Mouse (Mus musculus) B cell, adult 67 days (primary cell): ENCODE measurements around the gene Zdhhc22. TPM values are rescaled to one million over a fixed set of nuclear protein-coding genes. Genes with fewer than 3 reads are reported as not detected.

Experiments
- total RNA-seq, 2 experiments: library from RNA; stranded (reverse); gene quantifications; 4 replicates each; pipeline ENCODE4 v1.2.4; 2023

Zdhhc22 gene
- total RNA-seq: not detected

DNA sequence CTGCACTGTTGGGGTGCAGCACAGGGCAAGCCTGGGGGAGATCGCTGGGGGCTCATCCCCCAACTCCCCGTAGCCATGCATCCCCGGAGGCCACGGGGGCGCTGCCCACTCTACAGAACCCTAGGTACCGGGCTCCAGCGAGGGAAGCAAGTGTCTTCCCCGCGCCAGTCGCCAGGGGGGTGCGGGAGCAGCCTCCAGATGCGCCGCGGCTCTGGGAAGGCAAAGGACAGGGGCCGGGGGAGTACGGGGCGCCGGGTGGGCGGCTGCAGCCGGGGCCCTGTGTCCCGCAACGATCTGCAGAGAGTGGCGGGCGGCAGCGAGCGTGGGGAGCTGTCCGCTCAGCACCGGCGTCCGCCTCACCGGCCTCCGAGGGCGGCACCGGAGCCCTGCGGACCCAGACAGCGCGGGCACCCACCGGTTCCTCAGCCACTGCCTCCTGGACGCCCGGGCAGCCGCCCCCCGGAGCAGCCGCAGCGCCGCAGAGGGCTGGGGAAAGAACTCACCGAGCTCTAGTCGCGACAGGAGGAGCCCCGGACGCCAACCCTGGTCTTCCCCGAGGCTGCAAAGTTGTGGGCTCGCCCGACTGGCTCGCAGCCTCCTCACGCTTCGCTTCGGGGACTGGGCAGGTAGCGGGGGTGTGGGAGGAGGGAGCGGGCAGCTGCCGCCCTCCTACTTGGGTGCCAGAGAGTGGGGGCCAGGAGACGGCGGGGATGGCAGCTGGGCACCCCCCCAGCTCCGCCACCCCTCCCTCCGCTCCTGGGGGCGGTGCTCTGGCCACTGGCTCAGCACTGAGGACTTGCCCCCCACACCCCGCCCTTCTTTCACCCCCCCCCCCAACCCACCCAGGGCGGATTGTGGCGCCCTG, at the start of gene Zdhhc22:
Gene Zdhhc22 (minus strand): TSS at position 541 of the 865 bp plus-strand sequence.

GRCm38 (mm10) chr12:87021040-87021439, 30.8 kb upstream of the Zdhhc22 start, which contains the start of gene Tmem63c:
Tmem63c (plus strand) TSS chr12:87021340.

DNA sequence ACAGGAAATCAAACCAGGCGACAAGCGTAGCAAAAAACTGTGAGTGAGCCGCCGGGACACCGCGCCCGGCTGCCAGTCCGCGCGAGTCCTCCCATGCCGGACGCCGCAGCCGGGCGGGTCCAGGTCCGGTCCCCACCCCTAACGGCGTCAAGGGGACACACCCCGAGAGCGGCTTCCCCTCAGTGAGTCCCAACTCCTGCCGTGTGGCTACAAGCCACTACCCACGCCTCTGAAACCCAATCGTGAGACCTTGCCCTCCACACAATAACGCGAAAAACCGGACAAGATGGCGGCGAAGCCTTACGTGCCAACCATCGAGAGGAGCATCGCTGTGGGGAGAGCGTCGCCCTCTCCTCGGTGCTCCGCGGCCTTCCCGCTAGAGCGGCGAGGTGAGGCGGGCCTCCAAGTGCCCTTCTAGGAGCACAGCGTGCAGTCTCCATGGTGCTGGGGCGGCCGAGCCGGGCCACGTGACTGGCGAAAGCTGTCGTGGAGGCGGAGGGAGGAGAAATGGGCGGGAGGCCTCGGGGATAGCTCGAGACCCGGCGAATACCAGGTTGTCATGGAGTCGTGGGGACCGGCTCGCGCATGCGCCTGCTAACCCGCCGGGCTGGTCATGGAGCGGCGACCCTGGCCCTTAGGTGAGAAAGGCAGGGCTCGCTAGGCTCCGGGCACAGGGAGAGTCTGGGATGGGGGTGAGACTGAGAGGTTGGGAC, 43.2 kb downstream of the Zdhhc22 start, which contains the start of gene Cipc:
Gene Cipc (plus strand): TSS at position 182 of the 713 bp plus-strand sequence.

Other genes with a start within 250 kb of the Zdhhc22 start
- gene Irf2bpl, start 105.6 kb downstream of the Zdhhc22 start, total RNA-seq: 10 to 100 TPM; 51.8 to 55.5 TPM
- 10 to 100 TPM; 47.8 to 48.4 TPM for gene Cipc, start 43.4 kb downstream of the Zdhhc22 start, total RNA-seq
- gene Tmem63c, start 30.9 kb upstream of the Zdhhc22 start, total RNA-seq: not detected
- gene Ngb, start 112.1 kb upstream of the Zdhhc22 start, total RNA-seq: under 1 TPM; 0.55 to 0.56 TPM
- 10 to 100 TPM; 17.2 to 20.8 TPM for gene Gstz1, start 156.7 kb upstream of the Zdhhc22 start, total RNA-seq
- 1 to 10 TPM; 7.0 to 7.3 TPM for gene Pomt2, start 157.5 kb upstream of the Zdhhc22 start, total RNA-seq
- 1 to 10 TPM; 1.3 to 2.2 TPM for gene Samd15, start 209.3 kb upstream of the Zdhhc22 start, total RNA-seq
- gene Tmed8, start 210.0 kb upstream of the Zdhhc22 start, total RNA-seq: 10 to 100 TPM; 41.6 to 43.2 TPM
- 10 to 100 TPM in 1 of 2 experiments, 1 to 10 TPM in 1; 9.0 to 12.5 TPM for gene Noxred1, start 248.3 kb upstream of the Zdhhc22 start, total RNA-seq